Mouse (Mus musculus) thymus, adult 18-20 months (tissue): ENCODE results near the gene Abtb2.
A peak's percentile ranks its signal among the peaks of the same experiment; 100 is the strongest.
"Not testable (repeated sequence)": the region's sequence is repeated elsewhere in the genome, so short reads cannot be mapped to it uniquely, and the experiment has no call there.

Experiments used
- DNase-seq, 2 experiments: peaks; one replicate each; pipeline ENCODE4 v3.0.0; 2022; ENCODE audit warnings: mixed read lengths in 2 of 2

Gene Abtb2

DNA sequence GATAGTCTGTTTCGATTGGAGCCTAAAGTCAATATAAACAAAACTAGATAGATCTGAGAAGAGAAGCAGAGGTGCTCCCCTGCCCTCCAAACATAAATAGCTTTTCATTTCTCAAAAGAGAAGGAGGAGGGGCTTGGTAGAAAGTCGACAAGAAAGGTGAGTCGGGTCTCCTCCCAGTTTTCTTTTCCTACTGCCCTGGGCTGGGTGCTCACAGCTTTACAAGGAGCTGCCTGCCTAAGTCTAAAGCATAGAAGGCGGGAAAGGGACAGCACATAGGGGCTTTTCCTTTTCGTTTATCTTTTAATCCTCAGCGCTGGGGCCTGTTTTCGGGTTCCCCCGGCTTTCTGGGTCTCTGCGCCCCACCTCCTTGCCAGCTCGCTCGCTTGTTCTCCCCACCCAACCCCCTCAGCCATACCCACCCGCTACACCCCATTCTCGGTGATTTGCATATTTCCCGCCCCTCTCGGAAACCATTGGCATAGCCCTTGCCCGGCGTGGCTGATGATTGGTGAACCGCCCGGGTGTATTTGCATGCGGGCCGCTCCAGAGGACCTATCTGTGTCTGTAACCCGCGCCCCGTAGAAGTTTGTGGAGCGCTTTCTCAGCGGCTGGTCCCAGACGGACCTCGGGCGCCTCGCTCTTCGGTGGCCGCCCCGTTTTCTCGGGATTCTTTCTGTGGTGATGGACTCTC is at the start of gene Abtb2:
Gene Abtb2, plus strand, starts transcription at position 579 of the 691 bp plus-strand sequence.
- peak; percentile 94 to 96 for DNase-seq

DNA sequence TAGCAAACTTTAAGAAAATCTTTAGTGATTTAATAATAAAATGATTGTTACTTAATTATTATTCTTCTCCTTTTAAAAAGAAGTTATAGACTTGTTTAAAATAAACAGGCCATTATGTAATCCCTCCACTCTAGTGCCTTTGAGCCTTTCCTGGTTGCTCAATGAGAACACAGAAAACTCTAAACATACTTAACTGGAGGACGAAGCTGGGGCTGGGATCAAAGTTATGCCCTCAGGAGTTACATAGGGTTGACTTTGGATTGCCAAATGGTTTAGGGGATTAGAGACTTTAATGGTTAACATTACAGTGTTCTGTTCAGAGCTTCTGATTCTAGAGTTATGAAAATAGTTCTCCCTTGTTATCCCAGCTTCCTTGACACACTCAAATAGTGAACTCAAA is 49.6 kb upstream of the Abtb2 start:
- no peak for DNase-seq

DNA sequence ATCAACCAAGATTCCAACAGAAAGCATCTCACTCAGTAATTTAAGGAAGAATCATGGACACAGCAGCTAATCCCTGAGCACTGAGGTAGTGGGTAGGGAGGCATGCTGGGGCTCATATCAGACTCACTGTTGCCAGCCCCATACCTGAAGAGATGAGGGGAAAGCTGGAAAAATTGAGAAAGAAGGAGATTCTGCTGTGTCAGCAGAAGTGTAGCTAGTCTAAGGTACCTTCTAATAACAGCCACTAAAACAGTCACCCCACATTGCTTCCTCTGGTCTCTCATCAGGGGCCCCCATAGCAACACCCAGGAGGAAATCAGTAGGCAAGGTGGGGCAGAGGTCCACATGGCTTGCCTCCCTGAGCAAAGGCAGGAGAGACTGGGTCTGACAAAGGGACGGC is 40.5 kb upstream of the Abtb2 start:
- no peak for DNase-seq

DNA sequence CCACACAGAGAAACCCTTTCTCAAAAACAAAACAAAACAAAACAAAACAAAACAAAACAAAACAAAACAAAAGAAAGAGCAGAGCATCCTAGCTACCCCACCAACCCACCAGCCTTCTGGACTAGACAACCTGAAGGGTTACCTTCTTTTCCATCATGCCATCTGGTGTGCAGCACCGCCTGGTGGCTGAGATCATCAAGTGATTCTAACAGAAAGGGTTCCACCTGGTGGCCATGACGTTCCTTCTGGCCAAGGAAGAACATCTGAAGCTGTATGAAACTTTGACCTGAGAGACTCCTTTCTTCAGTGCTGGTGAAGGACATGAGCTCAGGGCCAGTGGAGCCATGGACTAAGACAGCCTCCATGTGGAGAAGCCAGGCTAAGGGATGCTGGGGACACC is 19.0 kb upstream of the Abtb2 start:
- peak; percentile 27 to 48 for DNase-seq

DNA sequence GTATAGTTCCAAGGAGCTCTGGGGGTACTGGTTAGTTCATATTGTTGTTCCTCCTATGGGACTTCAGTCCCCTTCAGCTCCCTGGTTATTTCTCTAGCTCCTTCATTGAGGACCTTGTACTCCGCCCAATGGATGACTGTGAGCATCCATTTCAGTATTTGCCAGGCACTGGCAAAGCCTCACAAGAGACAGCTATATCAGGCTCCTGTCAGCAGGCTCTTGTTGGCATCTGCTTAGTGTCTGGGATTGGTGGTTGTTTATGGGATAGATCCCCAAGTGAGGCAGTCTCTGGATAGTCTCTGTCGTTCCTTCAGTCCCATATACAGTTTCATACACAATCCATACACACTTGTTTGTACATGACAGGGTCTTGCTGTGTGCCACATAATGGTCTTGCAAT is 15.8 kb upstream of the Abtb2 start:
- not testable (repeated sequence) for DNase-seq

DNA sequence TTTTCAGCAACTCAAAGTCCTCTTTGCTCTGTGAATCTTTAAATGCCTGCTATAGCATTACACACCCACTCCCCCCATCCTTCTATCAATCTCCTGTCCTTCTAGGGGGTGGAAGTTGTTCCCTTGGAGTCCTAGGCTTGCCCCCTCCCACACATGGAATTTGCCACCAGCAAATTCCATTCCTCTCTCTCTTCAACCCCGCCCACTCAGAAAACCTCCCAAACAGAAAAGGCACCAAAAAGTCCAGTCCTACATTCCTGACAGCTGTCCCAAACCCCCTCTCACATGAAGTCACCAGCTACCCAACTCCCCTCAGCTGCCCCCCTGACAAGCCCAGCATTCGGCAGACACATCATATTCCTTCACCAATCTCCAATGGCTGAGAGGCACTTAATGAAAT is 12.1 kb upstream of the Abtb2 start:
- no peak for DNase-seq

DNA sequence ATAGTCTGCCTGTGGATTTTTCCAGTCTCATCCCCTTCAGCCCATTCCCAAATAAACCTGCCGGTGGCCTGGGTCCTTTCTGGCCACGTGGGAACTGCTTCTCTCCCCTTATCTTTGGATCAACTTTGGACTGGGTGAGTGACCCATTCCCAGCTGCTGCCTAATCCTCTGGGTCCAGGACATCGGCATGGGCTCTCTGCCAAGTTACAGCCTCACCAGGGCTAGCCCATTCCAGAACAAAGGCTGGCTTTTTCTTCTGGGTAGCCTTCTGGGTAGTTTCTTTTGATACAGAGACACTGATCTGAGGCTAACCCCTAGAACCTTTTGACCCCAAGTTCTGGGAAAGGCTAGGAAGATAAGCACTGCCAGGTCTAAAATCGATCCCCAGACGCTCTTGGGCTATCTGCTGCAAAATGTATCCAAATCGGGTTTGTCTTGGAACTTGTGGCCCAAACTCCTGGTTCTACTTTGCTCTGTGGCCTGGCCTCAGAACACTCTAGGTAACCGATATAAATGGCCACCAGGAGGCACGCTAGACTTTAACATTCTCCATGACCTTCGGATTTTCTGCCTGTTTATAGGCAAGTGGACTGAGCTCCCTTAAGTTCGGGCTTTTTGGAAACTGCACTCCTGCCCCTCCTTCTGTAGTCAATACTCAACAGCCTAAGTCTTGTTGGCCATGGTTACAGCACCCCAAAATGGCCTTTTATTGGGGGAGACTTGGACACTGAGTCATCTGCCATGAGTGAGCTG is 9.8 kb upstream of the Abtb2 start:
- DNase-seq = no peak

DNA sequence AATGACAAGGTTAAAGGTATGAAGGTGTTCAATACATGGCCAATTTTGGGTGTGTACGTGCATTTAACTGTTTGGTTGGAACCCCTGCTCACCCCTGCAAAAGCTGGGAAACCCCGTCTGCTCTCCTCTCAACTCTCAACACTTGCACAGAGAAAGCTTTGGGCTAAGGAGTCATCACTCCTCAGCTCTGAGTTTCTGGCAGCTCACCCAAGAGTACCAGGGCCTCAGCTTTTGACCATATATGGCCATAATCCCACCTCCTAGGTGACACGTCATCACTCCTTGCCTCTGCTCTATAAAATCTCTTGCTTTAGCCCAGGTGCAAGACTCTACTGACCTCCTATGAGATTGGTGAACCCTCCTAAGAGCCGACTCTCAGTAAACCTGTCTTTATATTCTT is 5.2 kb upstream of the Abtb2 start:
- DNase-seq = no peak

DNA sequence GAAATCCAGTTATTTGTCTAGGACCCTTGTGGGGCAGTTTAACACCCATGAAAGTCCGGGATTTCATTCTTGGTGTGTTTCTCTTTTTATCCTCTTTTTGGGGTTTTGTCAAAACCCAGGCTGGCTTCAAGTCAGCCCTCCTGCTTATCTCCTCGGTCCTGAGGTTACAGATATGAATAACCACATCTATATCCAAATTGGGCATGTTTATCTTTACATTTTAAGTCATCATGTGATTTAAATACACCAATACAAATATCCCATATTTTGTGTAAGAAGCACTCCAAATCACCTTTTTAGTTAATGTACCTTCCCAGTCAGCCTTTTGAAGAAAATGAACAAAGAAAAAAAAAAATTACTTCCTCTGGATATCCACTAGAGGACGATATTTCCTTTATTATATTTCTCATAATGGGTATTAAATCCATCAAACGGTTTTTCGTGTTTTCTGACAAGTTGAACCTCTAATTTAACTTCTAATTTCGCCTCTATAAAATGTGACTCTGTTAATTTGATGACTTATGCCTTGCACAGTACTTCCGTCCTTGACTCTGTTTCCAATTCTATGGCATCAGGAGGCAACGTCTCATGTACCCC is 1.6 kb upstream of the Abtb2 start:
- no peak for DNase-seq

DNA sequence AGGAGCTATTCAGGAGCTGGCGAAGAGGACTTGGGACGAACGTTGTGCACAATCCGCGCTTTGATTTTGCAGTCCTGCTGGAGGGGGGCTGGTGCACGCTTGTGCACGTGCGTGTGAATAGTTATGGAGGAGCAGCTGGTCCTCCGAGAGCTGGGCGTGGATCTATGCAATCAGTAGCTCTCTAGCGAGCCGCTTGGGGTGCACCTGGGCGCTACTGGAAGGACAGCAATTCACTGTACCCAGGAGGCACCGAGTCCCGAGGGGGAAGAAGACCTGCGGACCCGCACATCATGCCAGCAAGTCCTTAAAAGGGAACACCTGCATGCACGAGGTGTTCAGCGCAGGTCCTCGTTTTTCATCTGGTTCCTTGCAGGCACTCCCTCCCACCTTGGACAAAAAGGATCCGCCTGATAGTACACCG is 929 bp upstream of the Abtb2 start:
- DNase-seq = peak; percentile 55 to 71

DNA sequence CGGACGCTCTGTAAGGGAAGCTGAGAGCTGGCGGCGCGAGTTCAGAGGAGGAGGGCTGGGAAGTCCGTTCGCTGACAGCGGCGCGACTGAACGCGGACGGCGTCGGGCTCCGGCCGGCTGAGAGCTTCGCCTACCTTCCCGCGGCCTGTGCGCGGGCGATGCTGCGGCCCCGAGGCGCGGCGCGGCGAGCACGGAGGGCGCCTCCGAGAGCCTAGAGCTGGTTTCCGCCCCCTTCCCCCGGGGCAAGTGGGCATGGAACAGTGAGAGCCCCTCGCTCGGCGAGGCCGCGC is 258 bp downstream of the Abtb2 start:
- no peak for DNase-seq

DNA sequence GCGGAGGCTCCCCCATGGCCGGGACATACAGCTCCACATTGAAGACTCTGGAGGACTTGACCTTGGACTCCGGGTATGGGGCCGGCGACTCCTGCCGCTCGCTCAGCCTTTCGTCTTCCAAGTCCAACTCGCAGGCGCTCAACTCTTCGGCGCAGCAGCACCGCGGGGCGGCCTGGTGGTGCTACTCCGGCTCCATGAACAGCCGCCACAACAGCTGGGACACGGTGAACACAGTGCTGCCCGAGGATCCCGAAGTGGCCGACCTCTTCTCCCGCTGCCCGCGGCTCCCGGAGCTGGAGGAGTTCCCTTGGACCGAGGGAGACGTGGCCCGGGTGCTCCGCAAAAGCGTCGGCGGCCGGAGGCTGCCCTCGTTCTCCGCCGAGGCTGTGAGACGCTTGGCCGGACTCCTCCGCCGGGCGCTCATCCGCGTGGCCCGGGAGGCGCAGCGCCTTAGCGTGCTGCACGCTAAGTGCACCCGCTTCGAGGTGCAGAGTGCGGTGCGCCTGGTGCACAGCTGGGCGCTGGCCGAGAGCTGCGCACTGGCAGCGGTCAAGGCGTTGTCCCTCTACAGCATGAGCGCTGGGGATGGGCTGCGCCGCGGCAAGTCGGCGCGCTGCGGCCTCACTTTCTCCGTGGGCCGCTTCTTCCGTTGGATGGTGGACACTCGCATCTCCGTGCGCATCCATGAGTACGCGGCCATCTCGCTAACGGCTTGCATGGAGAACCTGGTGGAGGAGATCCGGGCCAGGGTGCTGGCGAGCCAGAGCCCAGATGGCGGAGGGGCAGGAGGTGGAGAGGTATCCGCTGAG is 807 bp downstream of the Abtb2 start:
- peak; percentile 46 to 49 for DNase-seq

DNA sequence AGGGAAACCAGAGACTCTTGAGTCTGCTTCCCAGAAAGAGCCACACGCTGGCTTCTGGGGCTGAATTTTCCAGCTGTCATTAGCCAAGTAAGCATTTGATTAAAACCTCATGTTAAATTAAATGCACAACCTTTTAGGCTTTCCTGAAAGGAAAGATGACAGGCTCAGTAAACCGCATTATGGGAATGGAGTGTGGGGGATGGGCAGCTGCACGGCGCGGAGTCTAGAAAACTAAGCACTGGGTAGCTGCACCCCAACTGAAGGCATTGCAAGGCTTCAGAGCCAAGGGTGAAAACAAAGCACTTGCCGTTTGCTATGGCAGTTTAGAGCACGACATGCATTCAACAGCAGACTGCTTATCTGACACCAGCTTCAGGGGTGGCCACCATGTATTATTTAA is 2.1 kb downstream of the Abtb2 start:
- peak in 1 of 2 experiments; percentile 23 for DNase-seq

DNA sequence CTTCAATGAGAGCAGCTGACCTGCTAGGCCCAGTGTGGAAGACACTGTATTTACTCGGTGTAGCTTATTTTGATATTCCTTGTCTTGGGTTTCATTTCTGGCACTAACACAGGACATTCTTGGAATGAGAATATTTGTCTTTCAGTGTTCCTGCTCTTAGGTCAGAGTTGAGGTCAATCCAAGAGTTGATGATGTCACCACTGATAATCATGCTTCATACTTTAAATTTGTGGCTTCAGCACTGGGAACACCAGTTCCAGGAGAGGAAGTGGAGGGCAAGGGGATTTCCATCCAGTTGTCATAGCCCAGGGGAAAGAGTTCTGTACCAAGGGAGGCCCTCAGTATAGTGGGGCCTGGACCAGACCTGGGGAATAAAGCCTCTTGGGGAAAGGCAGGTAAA is 3.6 kb downstream of the Abtb2 start:
- DNase-seq = no peak

DNA sequence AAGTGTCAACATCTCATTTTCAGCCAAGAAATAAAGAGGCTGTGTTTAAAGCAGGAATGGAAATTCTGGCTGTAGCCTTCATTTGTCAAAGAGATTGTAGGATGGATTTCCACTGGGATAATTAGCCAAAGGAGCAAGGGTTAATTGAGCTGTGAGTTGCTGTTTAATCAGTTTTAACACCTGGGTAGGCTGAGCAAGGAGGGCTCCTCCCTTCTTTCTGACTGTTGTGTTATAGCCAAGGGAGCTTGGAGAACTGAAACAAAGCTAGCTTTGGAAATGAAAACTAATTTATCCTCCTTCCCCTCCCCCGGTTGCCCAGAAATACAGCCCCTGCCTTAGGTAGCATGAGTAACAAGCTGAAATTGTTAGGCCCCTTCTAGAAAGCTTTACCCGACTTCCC is 6.2 kb downstream of the Abtb2 start:
- no peak for DNase-seq

DNA sequence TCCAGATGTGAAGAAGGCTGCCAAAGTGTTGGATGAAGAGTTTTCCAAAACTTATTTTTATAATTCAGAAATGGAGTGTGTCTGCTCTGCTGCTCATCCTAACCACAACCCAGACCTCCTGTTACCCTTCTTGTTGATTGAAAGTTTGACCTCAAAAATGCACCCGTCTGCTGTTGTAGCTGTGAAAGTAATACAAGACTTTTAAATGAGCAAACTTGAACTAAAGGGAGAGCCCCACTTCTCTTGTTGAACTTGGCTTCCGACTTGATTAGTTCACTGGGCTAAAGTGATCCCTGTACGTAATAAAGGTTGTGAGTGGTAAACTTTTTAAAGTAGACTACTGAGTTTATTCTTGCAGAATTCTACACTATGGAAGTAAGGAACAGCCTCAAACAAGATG is 10.3 kb downstream of the Abtb2 start:
- DNase-seq = no peak

DNA sequence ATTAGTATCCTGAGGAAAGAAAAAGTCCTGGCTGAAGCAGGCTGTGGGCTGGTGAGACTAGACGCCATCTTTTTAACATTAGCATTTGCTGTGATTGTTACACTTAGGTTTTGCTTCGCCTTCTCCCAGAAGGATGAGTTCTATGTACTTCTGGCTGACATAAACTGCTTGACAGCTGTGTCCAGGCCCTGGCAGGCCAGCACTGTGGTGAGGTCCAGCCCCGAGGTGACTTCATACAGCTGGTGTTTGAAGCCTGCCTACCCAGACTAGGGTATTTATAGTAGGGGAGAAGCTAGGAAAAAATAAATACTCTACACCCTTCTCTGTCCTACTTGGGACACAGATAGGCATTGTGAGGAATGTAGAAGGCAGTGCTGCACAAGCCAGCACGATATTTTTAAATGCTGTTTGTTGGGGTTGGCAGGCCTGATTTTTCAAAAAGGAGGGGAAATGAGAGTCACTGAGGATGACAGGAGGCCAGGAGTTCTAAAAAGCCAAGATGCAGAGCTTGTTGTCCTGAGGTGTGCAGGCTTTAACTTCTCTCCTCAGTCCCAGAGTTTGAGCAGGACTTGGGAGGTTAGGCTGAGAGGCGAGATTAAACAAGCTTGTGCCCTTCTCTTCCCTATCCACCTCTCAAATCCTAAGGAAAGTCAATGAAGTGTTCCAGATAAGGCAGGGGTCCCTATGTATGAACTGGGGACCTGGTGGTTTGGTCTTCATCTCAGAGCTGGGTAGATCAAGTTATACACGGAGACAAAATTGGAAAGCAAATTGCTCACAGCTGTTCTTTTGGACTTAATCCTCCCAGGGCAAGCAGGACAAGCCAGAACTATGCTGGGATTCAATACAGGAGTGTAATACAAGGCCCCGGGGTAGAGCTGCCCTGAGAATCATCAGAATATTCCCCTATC is 11.9 kb downstream of the Abtb2 start:
- DNase-seq = no peak

DNA sequence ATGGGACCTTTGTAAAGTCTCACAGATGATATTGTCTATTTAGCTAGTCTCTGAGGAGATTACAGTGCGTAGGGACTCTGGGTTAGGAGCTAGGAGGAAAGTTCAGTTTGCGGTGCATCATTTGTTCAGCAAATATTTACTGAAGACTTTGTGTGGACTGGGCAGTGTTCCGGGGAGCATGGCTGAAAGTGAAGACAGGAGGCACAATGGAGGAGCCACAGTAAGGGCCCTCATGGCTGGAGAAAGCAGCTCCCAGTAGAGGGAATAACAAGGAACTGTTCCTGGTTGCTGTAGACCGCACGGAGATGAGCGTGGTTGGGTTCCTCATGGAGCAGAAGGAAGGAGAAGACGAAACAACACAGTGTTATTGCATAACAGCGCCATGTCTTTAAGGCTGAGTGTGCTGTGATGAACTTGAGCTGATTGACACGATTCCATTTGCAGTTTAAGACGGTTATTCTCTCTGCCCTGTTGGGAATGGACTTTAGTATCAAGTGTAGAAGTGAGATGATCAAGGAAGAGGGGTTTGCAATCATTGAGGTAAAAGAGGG is 12.6 kb downstream of the Abtb2 start:
- no peak for DNase-seq

DNA sequence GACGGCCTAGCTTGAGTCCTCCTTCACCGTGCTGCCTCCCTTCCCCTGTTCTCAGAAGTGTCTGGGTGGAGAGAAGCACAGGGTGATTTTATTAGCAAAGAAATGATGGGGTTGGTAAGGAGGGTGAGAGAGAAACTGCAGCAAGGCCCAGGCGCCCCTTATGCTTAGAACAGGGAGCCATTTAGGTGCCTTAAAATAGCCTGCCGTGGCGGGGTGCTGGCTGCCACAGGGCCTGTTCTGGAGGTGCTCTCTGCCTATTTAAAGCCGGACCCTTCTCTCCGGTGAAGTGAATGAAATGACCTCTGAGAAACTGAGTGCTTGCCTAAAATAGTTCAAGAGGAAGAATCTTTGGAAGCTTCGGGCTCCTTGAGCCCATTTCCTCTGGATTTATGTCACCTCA is 14.6 kb downstream of the Abtb2 start:
- no peak for DNase-seq

DNA sequence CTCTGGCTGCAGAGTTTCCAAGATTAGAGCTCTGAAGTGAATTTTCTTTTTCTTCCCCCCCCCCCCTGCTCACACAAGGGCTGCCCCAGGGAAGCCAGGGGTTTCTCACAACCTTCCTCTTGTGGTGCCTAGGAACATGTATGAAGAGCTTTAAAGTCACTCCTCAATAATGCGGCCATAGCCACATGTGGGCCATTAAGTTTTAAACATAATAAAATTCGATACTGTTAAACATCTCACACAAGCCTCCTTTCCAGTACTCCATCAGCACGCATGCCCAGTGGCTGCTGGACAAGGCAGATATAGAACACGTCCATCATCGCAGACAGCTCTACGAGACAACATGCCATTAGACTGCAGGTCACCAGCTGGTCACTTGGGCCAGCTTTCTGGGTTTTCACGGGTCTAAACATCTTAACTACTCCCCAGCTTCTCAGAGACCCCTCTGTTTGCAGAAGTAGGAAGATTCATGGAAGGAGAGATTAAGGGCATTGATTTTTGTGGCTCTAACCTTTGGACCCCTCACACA is 15.3 kb downstream of the Abtb2 start:
- no peak for DNase-seq

DNA sequence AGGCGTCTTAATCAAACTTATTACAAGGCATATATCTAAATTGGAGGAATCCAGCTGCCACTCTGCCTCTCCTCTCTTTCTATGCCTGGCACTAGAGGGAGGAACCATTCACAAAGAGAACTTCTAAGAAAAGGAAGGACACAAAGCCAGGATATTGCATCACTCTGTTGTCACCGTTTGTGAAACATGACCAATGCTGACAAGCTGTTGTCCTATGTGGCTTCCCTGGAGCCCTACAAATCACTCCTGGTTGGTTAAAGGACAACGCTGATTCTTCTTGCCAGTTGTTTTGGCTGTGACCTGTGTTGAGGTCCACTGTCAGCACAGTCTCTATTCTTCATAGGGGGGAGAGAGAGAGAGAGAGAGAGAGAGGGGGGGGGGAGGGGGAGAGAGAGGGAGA is 17.2 kb downstream of the Abtb2 start:
- no peak for DNase-seq

DNA sequence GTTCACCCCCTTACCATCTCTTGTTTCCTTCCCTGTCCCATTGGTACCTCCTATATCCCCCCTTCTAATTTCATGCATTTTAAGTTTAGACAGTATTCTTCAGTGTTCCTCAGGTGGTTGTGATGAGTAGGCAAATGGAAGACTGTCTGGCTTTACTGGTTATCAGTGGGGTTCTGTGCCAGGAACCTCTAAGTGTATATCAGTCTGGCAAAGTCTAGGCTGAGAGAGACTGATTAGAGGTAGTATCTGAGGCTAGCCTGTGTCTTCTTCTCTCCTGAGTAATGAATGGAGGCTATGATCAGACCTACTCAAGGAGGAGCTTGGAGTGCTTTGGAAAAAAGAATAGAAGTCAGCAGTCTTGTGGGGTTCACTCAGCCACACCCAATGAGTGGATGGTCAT is 18.0 kb downstream of the Abtb2 start:
- DNase-seq = no peak
